Mouse (Mus musculus): ENCODE measurements at regions not wholly inside any gene's neighbourhood (a gene's known extent, or its start where the extent isn't known, plus 50 kb on each side); places are given as distances from the start of the nearest gene placed in this dataset.
"Not testable (repeated sequence)": the region's sequence is repeated elsewhere in the genome, so short reads cannot be mapped to it uniquely, and the experiment has no call there.

GRCm38 (mm10) chr5:91764621-91765020 lies 198.2 kb downstream of the Rchy1 start:
- DNase-seq (peak; percentile 43), ATAC-seq (peak; percentile 43)
- Histone ChIP-seq H3K4me2 (ENCODE audit: low read depth) (no peak overlapping the region), H3K9me3 (ENCODE audit: low read length) (no peaks in the 10 kb centered on the region), H3K36me3 (ENCODE audit: insufficient read depth) (no peaks in the 10 kb centered on the region), H3K4me1 (ENCODE audit: insufficient read depth) (0 out of 2 replicates have a peak, but pooled peaks cover 3% of the 10 kb centered on the region), H3K9ac (no peak overlapping the region), H3K4me3 (ENCODE audit: low read depth, low read length) (no peak overlapping the region), H3K27me3 (ENCODE audit: insufficient read depth, low read length) (no peaks in the 10 kb centered on the region), H3K27ac (ENCODE audit: low read depth, low read length) (no peak overlapping the region)
- TF ChIP-seq CTCF (IDR thresholded peaks at IDR 0.05; ENCODE audit: low read depth): no peak
- 10% methylated on average over 10 of the region's 10 CpGs for WGBS

- Histone ChIP-seq H3K9me3 (ENCODE audit: low read length) (no peaks in the 10 kb centered on the region), H3K27ac (ENCODE audit: low read depth, low read length) (no peak overlapping the region), H3K4me1 (ENCODE audit: insufficient read depth) (0 out of 2 replicates have a peak, but pooled peaks cover 3% of the 10 kb centered on the region), H3K27me3 (ENCODE audit: insufficient read depth, low read length) (no peaks in the 10 kb centered on the region), H3K36me3 (ENCODE audit: insufficient read depth) (no peaks in the 10 kb centered on the region), H3K4me2 (ENCODE audit: low read depth) (no peak overlapping the region), H3K4me3 (ENCODE audit: low read depth, low read length) (no peak overlapping the region), H3K9ac (no peak overlapping the region)
- TF ChIP-seq CTCF (IDR thresholded peaks at IDR 0.05; ENCODE audit: low read depth): no peak
- ATAC-seq (no peak), DNase-seq (no peak)
- 81% methylated on average over 6 of the region's 6 CpGs for WGBS
Observed at GRCm38 (mm10) chr5:91762589-91762988, 200.3 kb downstream of the Rchy1 start.

GRCm38 (mm10) chr5:91755958-91756357 lies 206.9 kb downstream of the Rchy1 start:
- no peaks in the 10 kb centered on the region for H3K9me3 ChIP-seq (ENCODE audit: low read length)
- no peak overlapping the region for H3K4me2 ChIP-seq (ENCODE audit: low read depth)
- no peaks in the 10 kb centered on the region for H3K4me1 ChIP-seq (ENCODE audit: insufficient read depth)
- H3K27me3 ChIP-seq (ENCODE audit: insufficient read depth, low read length): no peaks in the 10 kb centered on the region
- H3K9ac ChIP-seq: no peak overlapping the region
- DNase-seq (peak; percentile 22), ATAC-seq (peak; percentile 25; the same call in 1 of the 2 replicates)
- H3K4me3 ChIP-seq (ENCODE audit: low read depth, low read length): no peak overlapping the region
- no peak for TF ChIP-seq CTCF (IDR thresholded peaks at IDR 0.05; ENCODE audit: low read depth)
- 59% methylated on average over 10 of the region's 10 CpGs for WGBS
- H3K36me3 ChIP-seq (ENCODE audit: insufficient read depth): no peaks in the 10 kb centered on the region
- H3K27ac ChIP-seq (ENCODE audit: low read depth, low read length): no peak overlapping the region

- WGBS: 94% methylated on average over 17 of the region's 17 CpGs
- H3K36me3 ChIP-seq (ENCODE audit: insufficient read depth); H3K9ac ChIP-seq; H3K27ac ChIP-seq (ENCODE audit: low read depth, low read length); H3K4me2 ChIP-seq (ENCODE audit: low read depth); ATAC-seq; H3K4me3 ChIP-seq (ENCODE audit: low read depth, low read length); DNase-seq; H3K9me3 ChIP-seq (ENCODE audit: low read length); H3K4me1 ChIP-seq (ENCODE audit: insufficient read depth); H3K27me3 ChIP-seq (ENCODE audit: insufficient read depth, low read length): not testable (repeated sequence)
Observed at GRCm38 (mm10) chr5:91752846-91753245, 210.0 kb downstream of the Rchy1 start.

- H3K4me1 ChIP-seq (ENCODE audit: insufficient read depth): no peaks in the 10 kb centered on the region
- 85% methylated on average over 6 of the region's 6 CpGs for WGBS
- no peaks in the 10 kb centered on the region for H3K9me3 ChIP-seq (ENCODE audit: low read length)
- ATAC-seq (no peak), DNase-seq (no peak)
- H3K27ac ChIP-seq (ENCODE audit: low read depth, low read length): no peak overlapping the region
- H3K4me3 ChIP-seq (ENCODE audit: low read depth, low read length): no peak overlapping the region
- no peaks in the 10 kb centered on the region for H3K36me3 ChIP-seq (ENCODE audit: insufficient read depth)
- no peak overlapping the region for H3K4me2 ChIP-seq (ENCODE audit: low read depth)
- no peaks in the 10 kb centered on the region for H3K27me3 ChIP-seq (ENCODE audit: insufficient read depth, low read length)
- TF ChIP-seq CTCF (IDR thresholded peaks at IDR 0.05; ENCODE audit: low read depth): no peak
- H3K9ac ChIP-seq: no peak overlapping the region
Observed at GRCm38 (mm10) chr5:91751168-91751567, 211.7 kb downstream of the Rchy1 start.

- H3K27ac ChIP-seq (ENCODE audit: low read depth, low read length): no peak overlapping the region
- H3K27me3 ChIP-seq (ENCODE audit: insufficient read depth, low read length): no peaks in the 10 kb centered on the region
- no peaks in the 10 kb centered on the region for H3K4me1 ChIP-seq (ENCODE audit: insufficient read depth)
- DNase-seq (no peak), ATAC-seq (no peak)
- no peak overlapping the region for H3K4me2 ChIP-seq (ENCODE audit: low read depth)
- no peak overlapping the region for H3K9ac ChIP-seq
- no peaks in the 10 kb centered on the region for H3K9me3 ChIP-seq (ENCODE audit: low read length)
- no peak overlapping the region for H3K4me3 ChIP-seq (ENCODE audit: low read depth, low read length)
- WGBS: 80% methylated on average over 5 of the region's 5 CpGs
- TF ChIP-seq CTCF (IDR thresholded peaks at IDR 0.05; ENCODE audit: low read depth): no peak
- H3K36me3 ChIP-seq (ENCODE audit: insufficient read depth): no peaks in the 10 kb centered on the region
Observed at GRCm38 (mm10) chr5:91746077-91746476, 216.8 kb downstream of the Rchy1 start.

- Histone ChIP-seq H3K9me3 (ENCODE audit: low read length) (no peaks in the 10 kb centered on the region), H3K36me3 (ENCODE audit: insufficient read depth) (no peaks in the 10 kb centered on the region), H3K27me3 (ENCODE audit: insufficient read depth, low read length) (no peaks in the 10 kb centered on the region), H3K27ac (ENCODE audit: low read depth, low read length) (no peak overlapping the region), H3K4me1 (ENCODE audit: insufficient read depth) (no peaks in the 10 kb centered on the region), H3K4me2 (ENCODE audit: low read depth) (no peak overlapping the region), H3K4me3 (ENCODE audit: low read depth, low read length) (no peak overlapping the region), H3K9ac (no peak overlapping the region)
- no peak for TF ChIP-seq CTCF (IDR thresholded peaks at IDR 0.05; ENCODE audit: low read depth)
- DNase-seq (no peak), ATAC-seq (no peak)
Observed at GRCm38 (mm10) chr5:91744389-91744788, 218.5 kb downstream of the Rchy1 start.

- no peak overlapping the region for H3K9ac ChIP-seq
- no peak overlapping the region for H3K27ac ChIP-seq (ENCODE audit: low read depth, low read length)
- DNase-seq (no peak), ATAC-seq (no peak)
- H3K9me3 ChIP-seq (ENCODE audit: low read length): no peaks in the 10 kb centered on the region
- no peak overlapping the region for H3K4me3 ChIP-seq (ENCODE audit: low read depth, low read length)
- no peaks in the 10 kb centered on the region for H3K36me3 ChIP-seq (ENCODE audit: insufficient read depth)
- TF ChIP-seq CTCF (IDR thresholded peaks at IDR 0.05; ENCODE audit: low read depth): no peak
- no peaks in the 10 kb centered on the region for H3K4me1 ChIP-seq (ENCODE audit: insufficient read depth)
- H3K27me3 ChIP-seq (ENCODE audit: insufficient read depth, low read length): no peaks in the 10 kb centered on the region
- no peak overlapping the region for H3K4me2 ChIP-seq (ENCODE audit: low read depth)
- 50% methylated on average over 4 of the region's 4 CpGs for WGBS
Observed at GRCm38 (mm10) chr5:91740159-91740537, 222.7 kb downstream of the Rchy1 start.

Data from forebrain, postnatal 0 days (tissue).